Mouse (Mus musculus) urinary bladder, postnatal 36 days (tissue): ENCODE results near the gene Lrrc8d.

Experiments
- DNase-seq, 2 experiments: peaks; one replicate each; pipeline ENCODE4 v3.0.0; 2022; ENCODE audit warnings: low spot score in 2 of 2, mixed read lengths in 1 of 2

The Lrrc8d gene

DNA sequence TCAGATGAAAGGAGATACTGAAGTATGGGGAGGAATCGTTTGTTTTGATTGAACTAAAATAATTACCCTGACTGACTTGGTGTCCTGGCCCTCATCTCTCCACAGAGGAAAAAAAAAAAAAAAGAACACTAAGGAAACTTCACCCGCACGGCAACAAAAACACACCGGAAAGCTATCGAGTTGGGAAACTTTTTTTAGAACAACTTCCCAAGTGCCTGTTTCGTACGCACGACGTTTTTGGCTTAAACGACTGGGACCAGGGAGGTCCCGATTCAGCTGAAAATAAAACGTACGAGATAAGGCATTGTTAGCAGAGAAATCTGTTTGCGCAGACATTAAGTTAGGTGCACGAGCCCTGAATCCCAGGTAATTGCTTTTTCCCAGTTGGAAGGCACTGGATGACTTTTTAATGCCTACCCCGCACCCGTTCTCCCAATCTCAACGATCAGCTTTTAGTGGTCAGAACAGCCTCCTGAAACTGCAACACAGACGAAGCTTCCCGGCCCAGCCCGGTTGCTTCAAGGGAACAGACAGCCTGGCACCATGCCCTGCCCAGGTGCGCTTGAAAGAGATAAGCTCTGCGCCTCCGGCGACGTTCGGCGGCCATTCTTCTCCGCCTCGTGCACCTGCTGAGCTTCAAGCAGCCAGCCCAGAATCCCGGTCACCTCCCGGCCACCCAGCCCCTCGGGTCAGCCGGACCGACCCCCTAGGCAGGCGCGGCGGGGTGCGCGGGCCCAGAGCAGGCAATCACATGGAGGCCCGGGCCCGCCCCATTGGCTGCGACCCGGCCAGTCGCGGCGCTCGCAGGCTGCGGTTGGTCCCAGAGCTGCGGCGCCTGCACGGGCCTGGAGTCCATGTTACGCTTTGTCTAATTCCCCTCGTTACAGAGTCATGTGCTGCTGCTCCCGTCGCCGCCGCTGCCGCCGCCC, at the start of gene Lrrc8d:
TSS of gene Lrrc8d (plus strand) at position 829 of the 929 bp plus-strand sequence.
- DNase-seq = peak; percentile 76 to 81

DNA sequence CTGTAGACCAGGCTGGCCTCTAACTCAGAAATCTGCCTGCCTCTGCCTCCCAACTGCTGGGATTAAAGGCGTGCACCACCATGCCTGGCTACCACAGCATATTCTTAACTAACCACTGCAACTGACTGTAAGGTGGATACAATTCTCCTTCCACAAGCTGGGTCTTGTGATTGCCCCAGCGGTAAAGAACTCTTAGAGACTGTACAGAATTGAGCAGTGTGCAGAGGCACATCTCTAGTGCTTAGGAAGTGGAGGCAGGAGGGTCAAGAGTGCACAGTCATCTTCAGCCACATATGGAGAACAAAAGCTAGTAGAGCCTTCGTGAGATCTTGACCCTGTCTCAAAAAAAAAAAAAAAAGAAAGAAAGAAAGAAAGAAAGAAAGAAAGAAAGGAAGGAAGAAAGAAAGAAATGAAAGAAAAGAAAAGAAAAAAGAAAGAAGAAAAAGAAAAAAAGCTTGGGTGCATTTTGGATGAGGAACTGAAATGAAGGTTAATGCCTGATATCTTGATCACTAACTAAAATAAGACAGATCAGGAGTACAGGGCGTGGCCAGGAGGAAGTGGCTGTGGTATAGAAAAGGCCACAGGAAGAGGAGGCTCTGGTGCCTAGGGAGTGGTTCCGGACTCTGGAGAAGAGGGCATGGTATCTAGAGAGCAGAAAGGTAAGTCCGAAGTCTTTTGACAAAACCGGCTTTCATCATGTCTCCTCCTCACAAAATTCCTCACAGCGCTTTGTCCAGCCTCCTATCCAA, 48.9 kb upstream of the Lrrc8d start:
- DNase-seq = no peak

GRCm38 (mm10) chr5:105651561-105651991, 48.2 kb upstream of the Lrrc8d start:
- no peak for DNase-seq

- DNase-seq = peak; percentile 62 to 81
Measured at GRCm38 (mm10) chr5:105654237-105655063, 45.3 kb upstream of the Lrrc8d start.

GRCm38 (mm10) chr5:105655100-105655734, 44.6 kb upstream of the Lrrc8d start:
- no peak for DNase-seq

- DNase-seq = no peak
Measured at GRCm38 (mm10) chr5:105661894-105662293, 37.9 kb upstream of the Lrrc8d start.

- no peak for DNase-seq
Measured at GRCm38 (mm10) chr5:105666930-105667329, 32.8 kb upstream of the Lrrc8d start.

DNA sequence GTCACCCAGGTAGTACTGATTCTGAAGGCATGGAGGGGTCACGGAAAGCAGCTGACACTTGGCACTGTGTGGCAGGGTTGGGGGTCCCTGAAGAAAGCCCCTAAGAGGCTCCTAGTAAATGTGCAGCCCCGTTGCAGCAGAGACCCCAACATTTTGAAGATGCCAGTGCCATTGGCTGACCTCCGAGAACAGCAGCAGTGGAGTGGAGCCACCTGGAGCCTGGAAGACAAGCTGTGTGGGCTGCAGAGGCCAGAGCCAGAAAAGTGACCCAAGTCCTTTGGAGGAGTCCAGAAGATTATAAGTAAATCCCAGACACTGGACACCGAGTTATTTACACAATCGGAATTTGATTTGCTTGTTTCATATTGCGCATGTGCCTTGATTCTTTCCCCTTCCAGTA, 32.4 kb upstream of the Lrrc8d start:
- no peak for DNase-seq

DNA sequence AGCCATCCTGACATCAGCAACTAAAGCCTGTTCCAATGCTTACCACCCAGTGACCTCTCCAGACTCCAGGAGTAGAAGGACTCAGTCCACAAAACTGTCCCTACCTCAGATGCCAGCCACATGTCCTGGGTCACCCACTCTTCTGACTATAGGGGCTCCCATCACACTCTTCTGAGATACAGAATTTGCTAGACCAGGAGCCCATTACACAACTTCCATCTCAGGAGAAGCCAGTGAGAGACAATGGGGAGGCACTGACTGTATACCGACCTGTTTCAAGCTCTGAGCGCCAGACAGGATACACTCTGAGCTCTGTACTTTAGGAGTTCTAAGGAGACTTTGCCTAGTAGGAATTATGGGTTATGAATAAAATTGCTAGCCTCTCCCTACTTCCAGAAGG, 30.7 kb upstream of the Lrrc8d start:
- DNase-seq = no peak

DNA sequence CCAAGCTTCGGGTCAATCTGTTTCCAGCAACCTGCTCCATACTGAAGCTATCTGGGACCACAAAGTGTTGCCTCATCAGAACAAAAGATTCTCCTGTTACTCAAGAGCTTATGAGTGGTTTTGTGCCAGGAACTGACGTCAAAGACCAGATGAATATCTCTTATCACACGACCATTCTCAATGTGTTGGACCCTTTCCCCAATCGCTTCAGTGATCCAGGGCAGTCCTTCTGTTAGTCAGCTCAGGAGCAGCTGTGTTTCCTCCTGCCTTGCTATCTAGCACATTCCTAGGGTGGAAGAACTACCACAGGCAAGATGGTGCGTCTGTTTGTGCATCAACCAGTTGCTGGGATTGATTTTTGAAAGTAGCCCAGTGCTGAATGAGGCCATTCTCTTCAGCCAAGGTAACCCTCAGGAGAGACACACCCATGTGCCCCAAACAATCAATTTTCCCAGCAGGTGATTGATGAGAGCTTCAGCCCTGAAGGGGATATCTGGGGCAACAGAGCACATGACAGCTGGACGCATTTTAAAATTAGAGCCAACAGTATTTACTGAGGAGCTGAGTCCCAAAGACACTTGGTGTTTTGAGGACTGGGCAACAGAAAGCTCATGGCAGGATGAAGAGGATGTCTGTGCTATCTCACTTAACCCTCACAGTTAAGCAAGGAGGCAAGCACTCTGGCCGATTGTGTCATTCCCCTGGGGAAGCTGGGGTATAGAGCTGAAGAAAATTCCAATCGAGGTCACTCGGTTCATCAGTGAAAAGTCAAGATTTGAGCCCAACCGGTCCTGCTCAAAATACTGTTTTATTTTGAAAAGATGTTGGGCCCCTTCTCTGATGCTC, 30.0 kb upstream of the Lrrc8d start:
- DNase-seq = no peak

GRCm38 (mm10) chr5:105672332-105672731, 27.4 kb upstream of the Lrrc8d start:
- no peak for DNase-seq

GRCm38 (mm10) chr5:105675511-105675910, 24.3 kb upstream of the Lrrc8d start:
- no peak for DNase-seq

DNA sequence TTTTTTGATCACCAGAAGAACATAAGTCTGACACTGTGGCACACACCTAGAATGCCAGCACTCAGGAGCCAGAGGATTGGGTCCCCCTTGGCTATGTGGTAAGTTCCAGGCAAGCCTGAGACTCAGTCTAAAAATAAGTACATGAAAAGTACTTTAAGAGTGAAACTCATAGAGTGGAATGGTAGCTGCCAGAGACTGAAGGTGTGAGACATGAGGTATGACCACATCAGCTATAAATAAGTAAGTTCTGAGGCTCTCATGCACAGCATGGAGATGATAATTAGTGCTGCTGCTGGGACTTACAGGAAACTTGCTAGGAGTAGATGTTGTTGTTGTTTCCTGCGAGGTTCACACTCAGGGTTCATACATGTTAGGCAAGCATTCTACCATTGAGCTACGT, 22.7 kb upstream of the Lrrc8d start:
- no peak for DNase-seq

- DNase-seq = no peak
Measured at GRCm38 (mm10) chr5:105678243-105678642, 21.5 kb upstream of the Lrrc8d start.

- DNase-seq = no peak
Measured at GRCm38 (mm10) chr5:105679261-105679660, 20.5 kb upstream of the Lrrc8d start.

- DNase-seq = no peak
Measured at GRCm38 (mm10) chr5:105679921-105680843, 19.6 kb upstream of the Lrrc8d start.

DNA sequence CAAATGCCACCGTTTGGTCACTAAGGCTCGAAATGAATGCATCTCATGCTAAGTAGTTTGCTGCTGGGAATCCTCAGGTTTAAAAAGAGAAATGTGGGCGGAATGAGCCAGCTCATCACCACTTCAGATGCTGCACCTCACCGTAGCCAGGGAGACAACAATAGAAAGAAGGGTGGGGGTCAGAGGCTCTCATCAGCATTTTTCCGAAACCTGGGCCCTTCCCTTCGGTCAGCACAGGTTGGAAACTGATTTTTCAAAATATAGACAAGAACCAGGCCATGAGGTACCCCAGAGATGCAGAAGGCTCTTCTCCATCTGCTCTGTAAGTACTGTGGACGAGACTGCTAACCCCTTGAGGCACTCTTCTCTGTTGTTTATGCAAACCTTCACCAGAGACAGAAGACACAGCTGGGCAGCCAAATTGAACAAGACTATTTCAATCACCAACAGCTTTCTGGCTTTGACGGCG, 17.6 kb upstream of the Lrrc8d start:
- no peak for DNase-seq

DNA sequence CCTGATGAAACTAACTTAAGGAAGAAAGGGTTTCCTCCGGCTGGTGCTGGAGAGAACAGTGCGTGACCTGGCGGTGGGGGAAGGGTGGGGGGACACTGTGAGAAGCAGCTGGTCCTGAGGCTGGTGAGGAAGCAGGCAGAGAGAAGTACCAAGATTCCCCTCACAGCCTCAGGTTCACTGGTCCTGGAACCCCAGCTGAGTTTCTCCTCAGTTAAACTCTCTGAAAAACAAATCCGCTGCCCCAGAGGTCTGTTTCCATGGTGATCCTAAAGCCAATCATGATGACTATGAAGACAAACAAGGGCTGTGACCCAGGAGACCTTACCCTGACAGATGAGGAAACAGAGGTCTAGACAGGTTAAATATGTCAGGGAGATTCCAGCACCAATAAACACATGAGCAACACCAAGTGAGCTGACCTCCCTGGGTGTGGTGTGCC, 15.8 kb upstream of the Lrrc8d start:
- no peak for DNase-seq
